Mouse (Mus musculus) heart, adult 2 months (tissue): Measurements from ENCODE around the gene Mgea5. TPM values are rescaled to one million over a fixed set of nuclear protein-coding genes. Genes with fewer than 3 reads are reported as not detected.

Source experiments
- DNase-seq, 2 experiments: peaks; one replicate each; pipeline ENCODE4 v3.0.0; 2021
- H3K27ac ChIP-seq: fragments of 200-600 bp; 2 replicates; pipeline ENCODE4 v1.8.1; 2022
- H3K27me3 ChIP-seq: fragments of 200-500 bp; 2 replicates; pipeline ENCODE4 v1.6.1; 2012; ENCODE audit warnings: mild to moderate bottlenecking, low read length, inconsistent platforms, mixed read lengths; ENCODE audit not compliant: control insufficient read depth, insufficient read depth
- H3K36me3 ChIP-seq: fragments of 200-500 bp; 2 replicates; pipeline ENCODE4 v1.6.1; 2012; ENCODE audit warnings: low read length, inconsistent platforms; ENCODE audit not compliant: control insufficient read depth, insufficient read depth
- H3K4me1 ChIP-seq: fragments of 200-500 bp; 2 replicates; pipeline ENCODE4 v1.6.1; 2011; ENCODE audit warnings: low read length; ENCODE audit not compliant: control insufficient read depth, insufficient read depth
- H3K4me3 ChIP-seq: fragments of 200-600 bp; 2 replicates; pipeline ENCODE4 v1.8.1; 2022
- H3K79me2 ChIP-seq: fragments of 200-500 bp; replicated peaks from 2 replicates; pipeline ENCODE4 v1.6.1; 2012; ENCODE audit warnings: mild to moderate bottlenecking, inconsistent platforms, low read length, moderate library complexity, mixed read lengths; ENCODE audit not compliant: control insufficient read depth, insufficient read depth
- H3K9ac ChIP-seq: fragments of 200-500 bp; 2 replicates; pipeline ENCODE4 v1.6.1; 2012; ENCODE audit warnings: low read depth, mild to moderate bottlenecking, control low read depth, inconsistent platforms, low read length, mixed read lengths
- CTCF ChIP-seq: fragments of 200-600 bp; IDR thresholded peaks from 2 replicates; pipeline ENCODE4 v1.8.1; 2022; ENCODE audit warnings: antibody characterized with exemption, mild to moderate bottlenecking, moderate library complexity
- EP300 ChIP-seq: fragments of 200-500 bp; IDR thresholded peaks from 2 replicates; pipeline ENCODE4 v1.6.1; 2011; ENCODE audit warnings: low read depth, low read length, control low read depth; ENCODE audit not compliant: insufficient read depth
- POLR2A ChIP-seq: fragments of 200-500 bp; IDR thresholded peaks from 2 replicates; pipeline ENCODE4 v1.6.1; 2011; ENCODE audit warnings: mild to moderate bottlenecking, low read depth, low read length, control low read depth; ENCODE audit not compliant: insufficient read depth
- WGBS: fragments of 180-500 bp; shearing (Covaris S2); methylation state at CpG from one replicate; pipeline ENCODE4 v1.1.7; 2018; 5-methylcytosine and 5-hydroxymethylcytosine counted together
- intact Hi-C: fragments of 180-260 bp; cut with DNase I; formaldehyde crosslinking; loops from one replicate; pipeline ENCODE4 v1.15.1; 2025
- polyA plus RNA-seq: library from polyadenylated mRNA; depleted of rRNA; stranded (reverse); fragments of >200 nt; gene quantifications from 2 replicates; pipeline ENCODE4 v1.2.3, GENCODE M21; 2012
- total RNA-seq, 2 experiments: library from RNA; stranded (reverse); gene quantifications; 2 replicates each; pipeline ENCODE4 v1.2.3; 2021

Mgea5 gene
- total and polyA plus RNA-seq, 3 experiments = 22.4 to 81.9 (median 70.8) TPM

DNA sequence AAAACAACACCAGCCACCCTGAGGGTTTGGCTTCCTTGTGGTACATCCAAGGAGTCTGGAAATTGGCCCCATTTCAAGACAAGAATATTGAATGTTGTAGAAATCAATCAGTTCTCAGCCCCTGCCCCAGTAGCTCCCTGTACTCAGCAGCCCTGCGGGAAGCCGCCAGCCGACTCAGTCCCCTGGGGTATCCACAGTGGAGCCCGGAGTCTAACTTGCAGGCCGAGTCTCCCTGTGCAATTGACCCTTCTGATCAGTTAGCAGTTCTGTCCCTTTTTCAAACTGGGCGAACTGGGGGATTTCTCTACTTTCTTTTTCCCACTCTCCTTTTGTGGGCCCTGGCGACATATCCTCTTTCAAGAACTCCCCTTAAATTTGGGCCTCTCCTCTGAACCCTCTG, 42.8 kb downstream of the Mgea5 start:
- TF ChIP-seq EP300 = no peak
- TF ChIP-seq CTCF = no peak
- H3K27me3 ChIP-seq = peaks cover 20% of the 10 kb centered on the region
- intact Hi-C loops = no loop called here
- 43% methylated on average over 7 of the region's 7 CpGs for WGBS
- H3K79me2 ChIP-seq = no peaks in the 10 kb centered on the region
- H3K4me1 ChIP-seq = peaks cover 1% of the 10 kb centered on the region; the same call in 1 of the 2 replicates
- H3K9ac ChIP-seq = no peak overlapping the region
- H3K36me3 ChIP-seq = no peaks in the 10 kb centered on the region
- DNase-seq = no peak
- no peak overlapping the region for H3K4me3 ChIP-seq
- no peak overlapping the region for H3K27ac ChIP-seq

GRCm38 (mm10) chr19:45740233-45740632, 43.4 kb downstream of the Mgea5 start:
- Histone ChIP-seq H3K4me3 (no peak overlapping the region), H3K79me2 (no peaks in the 10 kb centered on the region), H3K4me1 (peaks cover 1% of the 10 kb centered on the region; the same call in 1 of the 2 replicates), H3K9ac (no peak overlapping the region), H3K36me3 (no peaks in the 10 kb centered on the region), H3K27me3 (peaks cover 20% of the 10 kb centered on the region), H3K27ac (no peak overlapping the region)
- no peak for DNase-seq
- TF ChIP-seq POLR2A = no peak
- intact Hi-C loops = no loop called here
- 34% methylated on average over 13 of the region's 13 CpGs for WGBS

GRCm38 (mm10) chr19:45738521-45738920, 45.1 kb downstream of the Mgea5 start:
- intact Hi-C loops = no loop called here
- Histone ChIP-seq H3K4me3 (no peak overlapping the region), H3K27me3 (peaks cover 20% of the 10 kb centered on the region), H3K9ac (no peak overlapping the region), H3K4me1 (peaks cover 1% of the 10 kb centered on the region; the same call in 1 of the 2 replicates), H3K79me2 (no peaks in the 10 kb centered on the region), H3K36me3 (no peaks in the 10 kb centered on the region), H3K27ac (no peak overlapping the region)
- 79% methylated on average over 5 of the region's 5 CpGs for WGBS
- no peak for DNase-seq
- no peak for TF ChIP-seq EP300
- TF ChIP-seq CTCF = no peak
- TF ChIP-seq POLR2A = no peak

GRCm38 (mm10) chr19:45737846-45738484, 45.7 kb downstream of the Mgea5 start:
- Histone ChIP-seq H3K36me3 (no peaks in the 10 kb centered on the region), H3K4me3 (no peak overlapping the region), H3K9ac (no peak overlapping the region), H3K27me3 (peaks cover 17% of the 10 kb centered on the region), H3K4me1 (peaks cover 1% of the 10 kb centered on the region; the same call in 1 of the 2 replicates), H3K27ac (no peak overlapping the region), H3K79me2 (no peaks in the 10 kb centered on the region)
- intact Hi-C loops = no loop called here
- DNase-seq = no peak
- TF ChIP-seq CTCF = no peak
- TF ChIP-seq EP300 = no peak
- no peak for TF ChIP-seq POLR2A
- 89% methylated on average over 10 of the region's 10 CpGs for WGBS

DNA sequence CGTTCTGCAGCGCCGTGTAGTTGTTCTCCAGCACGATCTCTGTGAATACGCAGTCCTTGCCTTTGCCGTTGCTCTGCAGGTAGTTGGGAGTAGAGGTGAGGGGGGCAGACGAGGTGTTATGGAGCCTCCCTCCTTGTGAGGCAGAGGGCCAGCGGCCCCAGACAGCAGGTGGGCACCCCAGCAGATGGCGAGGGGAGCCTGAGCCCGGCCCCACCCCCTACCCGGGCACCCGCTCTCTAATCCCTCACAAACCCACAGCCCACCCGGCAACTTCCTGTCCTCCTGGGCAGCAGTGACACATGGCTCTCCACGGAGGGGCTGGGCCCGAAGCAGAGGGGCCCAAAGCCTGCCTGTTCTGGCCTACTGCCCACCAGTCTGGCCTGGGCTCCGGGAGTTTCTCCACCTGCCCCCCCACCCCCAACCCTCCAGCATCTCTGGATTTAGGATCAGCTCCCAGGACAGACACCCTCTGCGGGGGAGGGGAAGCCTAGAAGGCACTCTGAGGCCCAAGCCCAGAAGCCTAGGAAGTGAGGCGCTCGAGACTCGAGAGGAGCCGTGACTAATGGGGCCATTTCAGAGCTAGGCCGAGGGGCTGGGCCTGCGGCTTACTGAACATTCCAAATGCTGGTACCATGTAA, 46.3 kb downstream of the Mgea5 start:
- H3K4me3 ChIP-seq = no peak overlapping the region
- 26% methylated on average over 23 of the region's 23 CpGs for WGBS
- intact Hi-C loops = no loop called here

DNA sequence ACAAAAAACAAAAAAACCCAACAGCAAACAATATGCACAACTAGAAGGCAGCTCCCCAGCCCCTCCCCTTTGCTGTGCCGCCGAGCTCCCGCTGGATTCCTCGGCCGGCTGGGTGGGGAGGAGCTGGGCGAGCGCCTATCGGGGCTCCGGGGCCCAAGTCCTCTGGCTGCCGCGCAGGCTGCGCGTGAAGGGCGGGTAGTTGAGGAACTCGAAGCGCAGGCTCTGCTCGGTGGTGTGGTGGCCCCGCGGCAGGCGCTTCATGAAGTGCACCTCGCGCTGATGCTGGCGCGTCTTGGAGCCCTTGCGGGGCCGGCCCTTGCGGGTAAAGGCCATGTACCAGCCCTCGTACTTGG, 46.8 kb downstream of the Mgea5 start:
- H3K4me3 ChIP-seq = no peak overlapping the region
- 3% methylated on average over 28 of the region's 28 CpGs for WGBS
- H3K27me3 ChIP-seq = peaks cover 9% of the 10 kb centered on the region
- H3K9ac ChIP-seq = peak overlapping the region; percentile 45; the same call in 1 of the 2 replicates
- no peaks in the 10 kb centered on the region for H3K79me2 ChIP-seq
- no peaks in the 10 kb centered on the region for H3K36me3 ChIP-seq
- no peak overlapping the region for H3K27ac ChIP-seq
- intact Hi-C loops = no loop called here
- peak; percentile 57 for DNase-seq
- TF ChIP-seq POLR2A (no peak), CTCF (no peak), EP300 (no peak)
- H3K4me1 ChIP-seq = peaks cover 1% of the 10 kb centered on the region; the same call in 1 of the 2 replicates

More for the DNA sequence above, 46.3 kb downstream of the Mgea5 start:
- H3K9ac ChIP-seq = peak overlapping the region; percentile 45; the same call in 1 of the 2 replicates
- no peaks in the 10 kb centered on the region for H3K36me3 ChIP-seq
- peaks cover 14% of the 10 kb centered on the region for H3K27me3 ChIP-seq
- H3K27ac ChIP-seq = no peak overlapping the region
- no peak for TF ChIP-seq CTCF
- TF ChIP-seq POLR2A = no peak
- TF ChIP-seq EP300 = no peak
- H3K4me1 ChIP-seq = peaks cover 1% of the 10 kb centered on the region; the same call in 1 of the 2 replicates
- DNase-seq = no peak
- H3K79me2 ChIP-seq = no peaks in the 10 kb centered on the region
